Mouse (Mus musculus) hematopoietic stem cell, adult 5-6 weeks (primary cell): Measurements from ENCODE around the gene Cldn20. TPM values are rescaled to one million over a fixed set of nuclear protein-coding genes. Genes with fewer than 3 reads are reported as not detected.

Experiments used
- ATAC-seq, 2 experiments: fragments of 125-278 bp in 1 of 2; replicated peaks in 1 of 2; 2 replicates each; pipeline ENCODE4 v1.8.0; 2016 to 2017; ENCODE audit warnings: inconsistent platforms in 2 of 2, mild to moderate bottlenecking in 2 of 2, moderate number of reproducible peaks in 2 of 2, low read depth in 1 of 2, moderate TSS enrichment in 1 of 2; ENCODE audit not compliant: low FRiP score in 2 of 2, poor library complexity in 2 of 2, severe bottlenecking in 2 of 2, insufficient read depth in 1 of 2, low TSS enrichment in 1 of 2
- total RNA-seq: library from RNA; stranded (forward); fragments of 172-1452, 232-1000 nt; gene quantifications from 2 replicates; pipeline ENCODE4 v1.2.3, GENCODE M21; 2017

Gene Cldn20
- not detected in 2 replicates for total RNA-seq

- ATAC-seq, result no peak
These were observed at the start of gene Cldn20 for GRCm38 (mm10) chr17:3532254-3532653. TSS of gene Cldn20 (plus strand) at chr17:3532554.

- ATAC-seq, result no peak
These were observed 49.3 kb upstream of the Cldn20 start for GRCm38 (mm10) chr17:3483091-3483490.

- no peak for ATAC-seq
These were observed 46.5 kb upstream of the Cldn20 start for GRCm38 (mm10) chr17:3485851-3486250.

- ATAC-seq, result no peak
These were observed 45.1 kb upstream of the Cldn20 start for GRCm38 (mm10) chr17:3487211-3487610.

- ATAC-seq, result no peak
These were observed 44.4 kb upstream of the Cldn20 start for GRCm38 (mm10) chr17:3487721-3488601.

- ATAC-seq, result peak in 1 of 2 experiments; percentile 29; a peak in 1 of 4 replicates
These were observed 42.0 kb upstream of the Cldn20 start for GRCm38 (mm10) chr17:3490216-3490895.

- peak; percentile 50 to 69 for ATAC-seq
These were observed 41.3 kb upstream of the Cldn20 start for GRCm38 (mm10) chr17:3491065-3491464.

- ATAC-seq, result no peak
These were observed 40.7 kb upstream of the Cldn20 start for GRCm38 (mm10) chr17:3491667-3492066.

- ATAC-seq, result no peak
These were observed 36.8 kb upstream of the Cldn20 start for GRCm38 (mm10) chr17:3495576-3495975.

GRCm38 (mm10) chr17:3496080-3496479 lies 36.3 kb upstream of the Cldn20 start:
- ATAC-seq, result no peak

- peak; percentile 54 to 72; a peak in 3 of 4 replicates for ATAC-seq
These were observed 34.3 kb upstream of the Cldn20 start for GRCm38 (mm10) chr17:3498086-3498485.

- ATAC-seq, result no peak
These were observed 33.8 kb upstream of the Cldn20 start for GRCm38 (mm10) chr17:3498580-3498979.

- ATAC-seq, result no peak
These were observed 32.9 kb upstream of the Cldn20 start for GRCm38 (mm10) chr17:3499468-3499867.

GRCm38 (mm10) chr17:3500076-3500475 lies 32.3 kb upstream of the Cldn20 start:
- no peak for ATAC-seq

GRCm38 (mm10) chr17:3500936-3501335 lies 31.4 kb upstream of the Cldn20 start:
- ATAC-seq, result no peak

GRCm38 (mm10) chr17:3505711-3506110 lies 26.6 kb upstream of the Cldn20 start:
- no peak for ATAC-seq

GRCm38 (mm10) chr17:3506508-3506907 lies 25.8 kb upstream of the Cldn20 start:
- ATAC-seq, result peak; percentile 56 to 71; a peak in 1 of 4 replicates

- peak; percentile 75 to 94 for ATAC-seq
These were observed 22.5 kb upstream of the Cldn20 start for GRCm38 (mm10) chr17:3509841-3510240.
